Mouse (Mus musculus) kidney, postnatal 14 days (tissue): ENCODE results near the gene Krt83.
"Not testable (repeated sequence)": the region's sequence is repeated elsewhere in the genome, so short reads cannot be mapped to it uniquely, and the experiment has no call there.

ENCODE experiments used
- DNase-seq: peaks from one replicate; pipeline ENCODE4 v3.0.0; 2022; ENCODE audit warnings: mixed read lengths

Gene Krt83

GRCm38 (mm10) chr15:101491431-101491830, at the start of gene Krt83:
Gene Krt83 (minus strand): TSS chr15:101491512.
- no peak for DNase-seq

GRCm38 (mm10) chr15:101538580-101538900, 47.2 kb upstream of the Krt83 start:
- no peak for DNase-seq

- peak; percentile 11 for DNase-seq
Measured at GRCm38 (mm10) chr15:101537864-101538579, 46.7 kb upstream of the Krt83 start.

GRCm38 (mm10) chr15:101536054-101536850, 44.9 kb upstream of the Krt83 start:
- no peak for DNase-seq

- no peak for DNase-seq
Measured at GRCm38 (mm10) chr15:101532720-101533119, 41.4 kb upstream of the Krt83 start, which contains the start of gene Krt84. Gene Krt84 (minus strand): TSS chr15:101532820.

- peak; percentile 10 for DNase-seq
Measured at GRCm38 (mm10) chr15:101522556-101523232, 31.4 kb upstream of the Krt83 start.

GRCm38 (mm10) chr15:101519792-101520191, 28.5 kb upstream of the Krt83 start:
- DNase-seq, result peak; percentile 82

- DNase-seq, result not testable (repeated sequence)
Measured at GRCm38 (mm10) chr15:101517161-101517560, 25.8 kb upstream of the Krt83 start, which contains the start of gene Gm49425. Gene Gm49425 (minus strand): TSS chr15:101517261.

- DNase-seq, result peak; percentile 39
Measured at GRCm38 (mm10) chr15:101508247-101508646, 16.9 kb upstream of the Krt83 start.

GRCm38 (mm10) chr15:101506896-101507758, 15.8 kb upstream of the Krt83 start:
- DNase-seq, result peak; percentile 10

- DNase-seq, result peak; percentile 44
Measured at GRCm38 (mm10) chr15:101497181-101497580, 5.9 kb upstream of the Krt83 start.

GRCm38 (mm10) chr15:101495266-101495665, 4.0 kb upstream of the Krt83 start:
- DNase-seq, result no peak

- no peak for DNase-seq
Measured at GRCm38 (mm10) chr15:101494203-101494602, 2.9 kb upstream of the Krt83 start.

- no peak for DNase-seq
Measured at GRCm38 (mm10) chr15:101493713-101494112, 2.4 kb upstream of the Krt83 start.

- DNase-seq, result no peak
Measured at GRCm38 (mm10) chr15:101492718-101493117, 1.4 kb upstream of the Krt83 start.

GRCm38 (mm10) chr15:101485911-101486635, 5.2 kb downstream of the Krt83 start:
- DNase-seq, result no peak

- DNase-seq, result no peak
Measured at GRCm38 (mm10) chr15:101484939-101485338, 6.4 kb downstream of the Krt83 start.

GRCm38 (mm10) chr15:101483646-101484045, 7.7 kb downstream of the Krt83 start:
- no peak for DNase-seq

GRCm38 (mm10) chr15:101482056-101482455, 9.3 kb downstream of the Krt83 start:
- DNase-seq, result no peak

GRCm38 (mm10) chr15:101479666-101480060, 11.6 kb downstream of the Krt83 start:
- no peak for DNase-seq

GRCm38 (mm10) chr15:101479007-101479665, 12.2 kb downstream of the Krt83 start:
- DNase-seq, result peak; percentile 43
